Mouse (Mus musculus) c-Kit-positive CD71-negative TER-119-negative erythroid progenitor cells, embryonic 14.5 days (primary cell): Measurements from ENCODE around the gene Suco.

Experiments
- DNase-seq: peaks from one replicate; pipeline ENCODE4 v3.0.0-alpha.2; 2013; ENCODE audit warnings: low read depth

The Suco gene

DNA sequence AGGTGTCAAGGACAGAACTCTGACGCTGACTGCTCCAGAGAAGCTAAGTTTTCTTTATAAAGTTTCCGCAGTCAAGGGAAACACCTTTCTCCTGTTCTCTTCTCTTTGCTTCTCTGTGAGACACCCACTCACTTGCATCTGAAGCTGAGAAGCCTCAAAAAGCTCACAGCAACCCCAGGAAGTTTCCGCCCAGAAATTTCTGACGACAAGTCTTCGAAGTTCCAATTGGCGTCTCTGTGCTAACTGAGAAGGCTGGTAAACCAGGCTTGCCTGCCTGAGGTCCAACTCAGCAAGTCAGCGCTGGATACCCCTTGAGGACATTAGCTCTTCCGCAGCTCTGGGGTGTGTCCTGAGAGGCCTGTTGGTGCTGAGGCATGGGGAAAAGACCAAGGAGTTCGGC, 88.1 kb downstream of the Suco start, which contains the start of gene Fasl:
Gene Fasl (minus strand): TSS at position 157 of the 400 bp plus-strand sequence.
- no peak for DNase-seq

DNA sequence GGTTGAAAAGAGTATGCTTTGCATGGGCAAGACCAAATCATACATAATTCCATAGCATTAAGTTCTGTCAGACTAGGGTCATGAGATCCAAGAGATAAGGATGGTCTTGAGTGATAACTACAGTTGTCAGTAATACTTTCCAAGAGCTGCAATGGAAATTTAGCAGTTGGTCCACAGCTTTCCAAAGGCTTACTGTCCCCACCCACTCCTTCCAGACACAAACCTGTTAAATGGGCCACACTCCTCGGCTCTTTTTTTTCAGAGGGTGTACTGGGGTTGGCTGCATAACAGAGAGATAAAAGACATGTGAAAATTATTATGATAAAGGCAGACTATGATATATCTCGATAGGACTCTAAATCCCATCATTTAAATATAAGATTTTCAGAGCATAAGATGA, 93.8 kb downstream of the Suco start:
- DNase-seq, result no peak

GRCm38 (mm10) chr1:161781594-161781993, 94.9 kb downstream of the Suco start:
- DNase-seq, result no peak

- no peak for DNase-seq
Measured at GRCm38 (mm10) chr1:161779057-161779456, 97.4 kb downstream of the Suco start.

GRCm38 (mm10) chr1:161775151-161775550, 101.3 kb downstream of the Suco start:
- no peak for DNase-seq

GRCm38 (mm10) chr1:161771293-161771692, 105.2 kb downstream of the Suco start:
- no peak for DNase-seq

- DNase-seq, result no peak
Measured at GRCm38 (mm10) chr1:161769329-161769728, 107.2 kb downstream of the Suco start.

- peak; percentile 53 for DNase-seq
Measured at GRCm38 (mm10) chr1:161767101-161767524, 109.4 kb downstream of the Suco start.

- DNase-seq, result peak; percentile 80
Measured at GRCm38 (mm10) chr1:161766656-161767055, 109.8 kb downstream of the Suco start.
